Mouse (Mus musculus) E14TG2a.4 (cell line): Measurements from ENCODE around the gene Cela2a.
A peak's percentile ranks its signal among the peaks of the same experiment; 100 is the strongest.

ENCODE experiments used
- H3K27me3 ChIP-seq: 2 replicates; pipeline ENCODE4 v1.6.1; 2014; ENCODE audit warnings: low read length, control low read depth; ENCODE audit not compliant: insufficient read depth
- H3K36me3 ChIP-seq: 2 replicates; pipeline ENCODE4 v1.6.1; 2014; ENCODE audit warnings: low read length, control low read depth; ENCODE audit not compliant: insufficient read depth
- H3K4me1 ChIP-seq: replicated peaks from 2 replicates; pipeline ENCODE4 v1.6.1; 2014; ENCODE audit warnings: low read depth, low read length, control low read depth
- H3K4me3 ChIP-seq: replicated peaks from 2 replicates; pipeline ENCODE4 v1.5.1; 2014; ENCODE audit warnings: mild to moderate bottlenecking, low read length
- H3K9me3 ChIP-seq: 2 replicates; pipeline ENCODE4 v1.6.1; 2014; ENCODE audit warnings: low read length, control low read depth
- CTCF ChIP-seq: conservative IDR thresholded peaks from 2 replicates; pipeline ENCODE4 v1.5.1; 2014; ENCODE audit warnings: low read length
- NANOG ChIP-seq: IDR thresholded peaks from 2 replicates; pipeline ENCODE4 v1.6.1; 2014; ENCODE audit warnings: borderline replicate concordance, low read length, mixed read lengths
- POU5F1 ChIP-seq: IDR thresholded peaks from 2 replicates; pipeline ENCODE4 v1.6.1; 2014; ENCODE audit warnings: low read length, borderline replicate concordance

The Cela2a gene

GRCm38 (mm10) chr4:141861591-141862295, 35.8 kb upstream of the Cela2a start:
- H3K4me3 ChIP-seq, result no peak overlapping the region
- H3K4me1 ChIP-seq, result peaks cover 61% of the 10 kb centered on the region
- peaks cover 12% of the 10 kb centered on the region; the same call in 1 of the 2 replicates for H3K36me3 ChIP-seq
- H3K27me3 ChIP-seq, result no peaks in the 10 kb centered on the region
- TF ChIP-seq CTCF (no peak), NANOG (no peak), POU5F1 (no peak)
- H3K9me3 ChIP-seq, result no peaks in the 10 kb centered on the region

GRCm38 (mm10) chr4:141860246-141860841, 34.4 kb upstream of the Cela2a start:
- 0 out of 2 replicates have a peak, but pooled peaks cover under 1% of the 10 kb centered on the region for H3K27me3 ChIP-seq
- H3K9me3 ChIP-seq, result no peaks in the 10 kb centered on the region
- peaks cover 51% of the 10 kb centered on the region for H3K4me1 ChIP-seq
- peaks cover 12% of the 10 kb centered on the region; the same call in 1 of the 2 replicates for H3K36me3 ChIP-seq
- no peak for TF ChIP-seq NANOG
- TF ChIP-seq CTCF, result no peak
- no peak for TF ChIP-seq POU5F1
- peak overlapping the region; percentile 35; the same call in 1 of the 2 replicates for H3K4me3 ChIP-seq

- peaks cover 12% of the 10 kb centered on the region; the same call in 1 of the 2 replicates for H3K36me3 ChIP-seq
- no peaks in the 10 kb centered on the region for H3K9me3 ChIP-seq
- peaks cover 43% of the 10 kb centered on the region for H3K4me1 ChIP-seq
- TF ChIP-seq NANOG, result no peak
- 0 out of 2 replicates have a peak, but pooled peaks cover 2% of the 10 kb centered on the region for H3K27me3 ChIP-seq
- H3K4me3 ChIP-seq, result no peak overlapping the region
Measured at GRCm38 (mm10) chr4:141859351-141859750, 33.4 kb upstream of the Cela2a start.

- H3K36me3 ChIP-seq, result peaks cover 12% of the 10 kb centered on the region; the same call in 1 of the 2 replicates
- H3K4me3 ChIP-seq, result no peak overlapping the region
- TF ChIP-seq NANOG (no peak), POU5F1 (no peak), CTCF (no peak)
- no peaks in the 10 kb centered on the region for H3K9me3 ChIP-seq
- H3K4me1 ChIP-seq, result peaks cover 35% of the 10 kb centered on the region
- H3K27me3 ChIP-seq, result 0 out of 2 replicates have a peak, but pooled peaks cover 2% of the 10 kb centered on the region
Measured at GRCm38 (mm10) chr4:141858501-141858900, 32.5 kb upstream of the Cela2a start.

- TF ChIP-seq POU5F1 (no peak), NANOG (no peak), CTCF (peak; percentile 97)
- peaks cover 35% of the 10 kb centered on the region for H3K4me1 ChIP-seq
- H3K9me3 ChIP-seq, result no peaks in the 10 kb centered on the region
- H3K36me3 ChIP-seq, result peaks cover 12% of the 10 kb centered on the region; the same call in 1 of the 2 replicates
- 0 out of 2 replicates have a peak, but pooled peaks cover 2% of the 10 kb centered on the region for H3K27me3 ChIP-seq
- H3K4me3 ChIP-seq, result no peak overlapping the region
Measured at GRCm38 (mm10) chr4:141857422-141857930, 31.5 kb upstream of the Cela2a start.

- H3K4me1 ChIP-seq, result peaks cover 10% of the 10 kb centered on the region
- H3K27me3 ChIP-seq, result 0 out of 2 replicates have a peak, but pooled peaks cover 2% of the 10 kb centered on the region
- no peak overlapping the region for H3K4me3 ChIP-seq
- H3K36me3 ChIP-seq, result no peaks in the 10 kb centered on the region
- TF ChIP-seq CTCF (peak; percentile 25; the same call in 1 of the 2 replicates), NANOG (no peak)
- no peaks in the 10 kb centered on the region for H3K9me3 ChIP-seq
Measured at GRCm38 (mm10) chr4:141853437-141853836, 27.5 kb upstream of the Cela2a start.

- TF ChIP-seq POU5F1 (no peak), NANOG (no peak), CTCF (no peak)
- no peak within 1 kb of the TSS for H3K4me3 ChIP-seq
- H3K9me3 ChIP-seq, result no peaks in the 10 kb centered on the region
- H3K27me3 ChIP-seq, result peaks cover 5% of the 10 kb centered on the region
- H3K36me3 ChIP-seq, result no peaks in the 10 kb centered on the region
- no peaks in the 10 kb centered on the region for H3K4me1 ChIP-seq
Measured at GRCm38 (mm10) chr4:141845999-141846398, 20.0 kb upstream of the Cela2a start, which contains the start of gene Ctrc. Gene Ctrc, minus strand, starts transcription at chr4:141846359.

- no peak for TF ChIP-seq NANOG
- no peak for TF ChIP-seq CTCF
- TF ChIP-seq POU5F1, result no peak
- Histone ChIP-seq H3K4me3 (no peak overlapping the region), H3K27me3 (peaks cover 4% of the 10 kb centered on the region; the same call in 1 of the 2 replicates), H3K4me1 (peaks cover 27% of the 10 kb centered on the region), H3K36me3 (no peaks in the 10 kb centered on the region), H3K9me3 (no peaks in the 10 kb centered on the region)
Measured at GRCm38 (mm10) chr4:141834536-141835095, 8.7 kb upstream of the Cela2a start.
